Mouse (Mus musculus): Measurements from ENCODE around the gene Cd209g. TPM values are rescaled to one million over a fixed set of nuclear protein-coding genes. Genes with fewer than 3 reads are reported as not detected.

Cd209g gene
- polyA plus RNA-seq, 1 experiment, result 6.5 TPM

GRCm38 (mm10) chr8:4174018-4174417 is 40.1 kb downstream of the Cd209g start:
- H3K4me1 ChIP-seq (ENCODE audit: control insufficient read depth, insufficient read depth, low read length), result 0 out of 2 replicates have a peak, but pooled peaks cover 2% of the 10 kb centered on the region
- H3K36me3 ChIP-seq (ENCODE audit: control insufficient read depth, insufficient read depth, low read length), result no peaks in the 10 kb centered on the region
- TF ChIP-seq CTCF (conservative IDR thresholded peaks at IDR 0.05; ENCODE audit: insufficient read depth, insufficient read length, low read depth, low read length) (no peak), POLR2A (IDR thresholded peaks at IDR 0.05; ENCODE audit: low read depth, low read length) (no peak)
- H3K27me3 ChIP-seq (replicated peaks; ENCODE audit: control insufficient read depth, insufficient read depth, low read length), result no peaks in the 10 kb centered on the region
- H3K27ac ChIP-seq (ENCODE audit: insufficient read depth, low read depth, low read length), result no peak overlapping the region
- no peak overlapping the region for H3K4me3 ChIP-seq (ENCODE audit: insufficient read depth, low read depth, low read length)
- WGBS, result 74% methylated on average over 2 of the region's 2 CpGs
- no peak for DNase-seq

GRCm38 (mm10) chr8:4183409-4183808 is 49.5 kb downstream of the Cd209g start:
- Histone ChIP-seq H3K36me3 (ENCODE audit: control insufficient read depth, insufficient read depth, low read length) (peaks cover 4% of the 10 kb centered on the region; the same call in 1 of the 2 replicates), H3K27ac (ENCODE audit: insufficient read depth, low read depth, low read length) (no peak overlapping the region), H3K4me3 (ENCODE audit: insufficient read depth, low read depth, low read length) (no peak overlapping the region), H3K4me1 (ENCODE audit: control insufficient read depth, insufficient read depth, low read length) (no peaks in the 10 kb centered on the region), H3K27me3 (replicated peaks; ENCODE audit: control insufficient read depth, insufficient read depth, low read length) (no peaks in the 10 kb centered on the region)
- WGBS, result 88% methylated on average over 8 of the region's 8 CpGs
- DNase-seq, result no peak
- TF ChIP-seq CTCF (conservative IDR thresholded peaks at IDR 0.05; ENCODE audit: insufficient read depth, insufficient read length, low read depth, low read length) (no peak), POLR2A (IDR thresholded peaks at IDR 0.05; ENCODE audit: low read depth, low read length) (no peak)

- TF ChIP-seq POLR2A (IDR thresholded peaks at IDR 0.05; ENCODE audit: low read depth, low read length), result no peak
- TF ChIP-seq CTCF (conservative IDR thresholded peaks at IDR 0.05; ENCODE audit: insufficient read depth, insufficient read length, low read depth, low read length), result no peak
- 95% methylated on average over 2 of the region's 2 CpGs for WGBS
- H3K36me3 ChIP-seq (ENCODE audit: control insufficient read depth, insufficient read depth, low read length), result peaks cover 4% of the 10 kb centered on the region; the same call in 1 of the 2 replicates
- no peaks in the 10 kb centered on the region for H3K4me1 ChIP-seq (ENCODE audit: control insufficient read depth, insufficient read depth, low read length)
- no peak overlapping the region for H3K4me3 ChIP-seq (ENCODE audit: insufficient read depth, low read depth, low read length)
- DNase-seq, result no peak
- no peak overlapping the region for H3K27ac ChIP-seq (ENCODE audit: insufficient read depth, low read depth, low read length)
- no peaks in the 10 kb centered on the region for H3K27me3 ChIP-seq (replicated peaks; ENCODE audit: control insufficient read depth, insufficient read depth, low read length)
These were observed 52.3 kb downstream of the Cd209g start for GRCm38 (mm10) chr8:4186151-4186550.

Other genes starting within 250 kb of the Cd209g start
- 0.34 and 10.5 TPM in 2 replicates for gene Cd209b, start 207.3 kb upstream of the Cd209g start, polyA plus RNA-seq (2012; rRNA removed)
- 0.16 and 0.58 TPM in 2 replicates for gene Cd209c, start 179.4 kb upstream of the Cd209g start, polyA plus RNA-seq (2012; rRNA removed)
- 2.4 and 5.7 TPM in 2 replicates for gene Cd209f, start 28.3 kb upstream of the Cd209g start, polyA plus RNA-seq (2012; rRNA removed)
- 22.4 and 23.0 TPM in 2 replicates for gene Evi5l, start 32.5 kb downstream of the Cd209g start, polyA plus RNA-seq (2012; rRNA removed)
- 0.05 and 0.17 TPM in 2 replicates for gene Prr36, start 83.4 kb downstream of the Cd209g start, polyA plus RNA-seq (2012; rRNA removed)
- gene Lrrc8e, start 92.7 kb downstream of the Cd209g start, polyA plus RNA-seq (2012; rRNA removed), result 0.45 and 0.48 TPM in 2 replicates
- 32.0 and 32.2 TPM in 2 replicates for gene Map2k7, start 104.6 kb downstream of the Cd209g start, polyA plus RNA-seq (2012; rRNA removed)
- 1.3 and 3.3 TPM in 2 replicates for gene Gm49320, start 104.8 kb downstream of the Cd209g start, polyA plus RNA-seq (2012; rRNA removed)
- 18.7 and 27.8 TPM in 2 replicates for gene Tgfbr3l, start 114.1 kb downstream of the Cd209g start, polyA plus RNA-seq (2012; rRNA removed)
- 36.7 and 36.9 TPM in 2 replicates for gene Snapc2, start 119.0 kb downstream of the Cd209g start, polyA plus RNA-seq (2012; rRNA removed)
- gene Ctxn1, start 125.2 kb downstream of the Cd209g start, polyA plus RNA-seq (2012; rRNA removed), result 6.8 and 7.8 TPM in 2 replicates
- 88.1 and 91.9 TPM in 2 replicates for gene Timm44, start 141.8 kb downstream of the Cd209g start, polyA plus RNA-seq (2012; rRNA removed)
- 4.9 and 5.2 TPM in 2 replicates for gene Ccl25, start 191.1 kb downstream of the Cd209g start, polyA plus RNA-seq (2012; rRNA removed)
- gene Elavl1, start 191.3 kb downstream of the Cd209g start, polyA plus RNA-seq (2012; rRNA removed), result 26.4 and 35.9 TPM in 2 replicates